Mouse (Mus musculus) liver, embryonic 11.5 days (tissue): Measurements from ENCODE around the gene Otud7a. TPM values are rescaled to one million over a fixed set of nuclear protein-coding genes. Genes with fewer than 3 reads are reported as not detected.

Experiments
- ATAC-seq: fragments of 200-750 bp; cut with Nextera tagmentation; replicated peaks from 2 replicates; pipeline ENCODE4 v1.8.0; 2017; ENCODE audit warnings: moderate number of reproducible peaks, mild to moderate bottlenecking, moderate TSS enrichment, moderate library complexity; ENCODE audit not compliant: low FRiP score
- DNase-seq: peaks from one replicate; pipeline ENCODE4 v3.0.0-alpha.2; 2017; ENCODE audit warnings: low spot score
- H3K27ac ChIP-seq: fragments of 300-500 bp; sonication (generic); 2 replicates; pipeline ENCODE4 v1.5.1; 2014; ENCODE audit warnings: mild to moderate bottlenecking, low read depth, low read length, control low read depth
- H3K27me3 ChIP-seq: fragments of 300-500 bp; sonication (generic); replicated peaks from 2 replicates; pipeline ENCODE4 v1.6.1; 2014; ENCODE audit warnings: low read length, mixed read lengths; ENCODE audit not compliant: control insufficient read depth, insufficient read depth
- H3K36me3 ChIP-seq: fragments of 300-500 bp; sonication (generic); 2 replicates; pipeline ENCODE4 v1.6.1; 2014; ENCODE audit warnings: mild to moderate bottlenecking, low read length, moderate library complexity, mixed read lengths; ENCODE audit not compliant: control insufficient read depth, insufficient read depth
- H3K4me1 ChIP-seq: fragments of 300-500 bp; sonication (generic); replicated peaks from 2 replicates; pipeline ENCODE4 v1.6.1; 2014; ENCODE audit warnings: low read length, mixed read lengths; ENCODE audit not compliant: control insufficient read depth, insufficient read depth
- H3K4me2 ChIP-seq: fragments of 300-500 bp; sonication (generic); 2 replicates; pipeline ENCODE4 v1.6.1; 2014; ENCODE audit warnings: mild to moderate bottlenecking, control low read depth, moderate library complexity
- H3K4me3 ChIP-seq: fragments of 300-500 bp; sonication (generic); 2 replicates; pipeline ENCODE4 v1.5.1; 2014; ENCODE audit warnings: low read depth, low read length, control low read depth
- H3K9ac ChIP-seq: fragments of 300-500 bp; sonication (generic); 2 replicates; pipeline ENCODE4 v1.6.1; 2014; ENCODE audit warnings: low read depth, low read length, control low read depth
- H3K9me3 ChIP-seq: fragments of 300-500 bp; sonication (generic); 2 replicates; pipeline ENCODE4 v1.6.1; 2016; ENCODE audit warnings: low read length, inconsistent platforms, mixed read lengths; ENCODE audit not compliant: control insufficient read depth
- WGBS: fragments of 180-500 bp; shearing (Covaris S2); extraction: QIAGEN DNeasy Blood & Tissue Kit; methylation state at CpG from one replicate; pipeline ENCODE4 v1.1.7; 2014; 5-methylcytosine and 5-hydroxymethylcytosine counted together
- polyA plus RNA-seq: library from polyadenylated mRNA; unstranded; fragments of >200 nt; fragmentation: Nextera tagmentation; extraction: Ambion mirVana; gene quantifications from 2 replicates; pipeline ENCODE4 v1.2.1, GENCODE M21; 2014

Otud7a gene
- polyA plus RNA-seq, 1 experiment from 2014 or later = 0.07 TPM

DNA sequence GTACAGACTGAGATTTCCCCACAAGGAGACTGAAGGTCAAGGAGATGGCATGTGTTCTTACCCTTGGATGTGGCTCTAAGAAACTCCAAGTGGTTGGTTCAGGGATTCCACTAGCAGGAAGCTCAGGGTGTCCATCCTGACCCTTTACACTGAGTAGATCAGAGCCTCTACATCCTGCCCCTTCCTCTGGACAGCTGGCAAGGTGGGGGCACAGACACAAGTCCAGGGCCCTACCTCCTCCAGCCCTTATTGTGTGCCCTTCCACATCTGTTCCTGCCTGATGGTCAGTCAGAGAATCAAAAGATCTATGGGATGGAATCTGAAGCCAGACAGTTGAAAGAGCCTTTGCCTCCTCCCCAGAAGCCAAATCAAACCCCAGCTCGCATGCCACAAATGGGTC lies 293.6 kb downstream of the Otud7a start:
- Histone ChIP-seq H3K27me3 (no peaks in the 10 kb centered on the region), H3K9ac (no peak overlapping the region), H3K4me3 (no peak overlapping the region), H3K27ac (no peak overlapping the region), H3K4me1 (no peaks in the 10 kb centered on the region), H3K9me3 (no peaks in the 10 kb centered on the region), H3K4me2 (no peak overlapping the region), H3K36me3 (no peaks in the 10 kb centered on the region)
- DNase-seq (no peak), ATAC-seq (no peak)
- WGBS = 80% methylated on average over 1 of the region's 1 CpGs

DNA sequence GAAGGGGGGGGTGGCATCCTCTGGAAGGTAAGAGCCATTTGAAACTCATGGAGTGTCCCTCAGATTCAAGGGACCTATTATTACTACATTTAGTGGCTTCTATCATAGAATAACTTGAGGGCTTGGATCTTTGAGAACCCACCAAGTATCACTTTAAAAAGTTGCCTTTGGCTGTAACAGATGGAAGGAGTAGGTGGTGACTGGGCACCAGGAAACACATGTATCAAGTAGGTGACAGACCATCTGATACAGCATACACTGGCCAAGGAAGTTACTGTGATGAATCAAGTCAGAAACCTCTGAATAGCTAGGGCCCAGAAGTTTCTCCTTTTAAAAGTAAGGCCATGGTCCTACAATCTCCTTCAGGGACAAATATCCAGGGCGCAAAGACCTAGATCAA lies 298.6 kb downstream of the Otud7a start:
- DNase-seq = no peak
- Histone ChIP-seq H3K27ac (no peak overlapping the region), H3K4me3 (no peak overlapping the region), H3K9ac (no peak overlapping the region), H3K4me1 (no peaks in the 10 kb centered on the region), H3K27me3 (no peaks in the 10 kb centered on the region), H3K36me3 (no peaks in the 10 kb centered on the region), H3K4me2 (no peak overlapping the region), H3K9me3 (no peaks in the 10 kb centered on the region)
- 94% methylated on average over 1 of the region's 1 CpGs for WGBS
- no peak for ATAC-seq

DNA sequence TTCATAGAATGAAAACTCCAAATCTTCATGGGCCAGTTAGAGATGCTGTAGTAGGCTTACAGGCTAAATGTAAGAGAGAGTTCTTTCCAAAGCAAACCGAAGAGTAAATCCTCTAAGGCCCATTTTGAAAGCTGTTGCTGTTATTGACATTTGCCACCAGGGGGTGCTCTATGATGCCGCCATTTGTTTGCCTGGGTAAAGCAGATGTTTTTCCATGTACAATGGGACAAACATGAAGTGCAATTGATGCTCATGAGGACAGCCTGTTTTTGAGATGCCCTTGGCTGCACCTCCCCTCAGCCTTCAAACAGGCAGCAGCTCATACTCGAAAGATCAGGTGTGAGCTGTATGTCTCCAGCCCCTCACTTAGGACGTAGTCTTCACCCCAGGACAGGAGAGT lies 307.5 kb downstream of the Otud7a start:
- no peak overlapping the region for H3K27ac ChIP-seq
- no peak overlapping the region for H3K4me3 ChIP-seq
- ATAC-seq (no peak), DNase-seq (no peak)
- no peaks in the 10 kb centered on the region for H3K9me3 ChIP-seq
- peaks cover 36% of the 10 kb centered on the region for H3K27me3 ChIP-seq
- H3K9ac ChIP-seq = no peak overlapping the region
- 46% methylated on average over 4 of the region's 4 CpGs for WGBS
- no peak overlapping the region for H3K4me2 ChIP-seq
- H3K4me1 ChIP-seq = no peaks in the 10 kb centered on the region
- H3K36me3 ChIP-seq = no peaks in the 10 kb centered on the region

DNA sequence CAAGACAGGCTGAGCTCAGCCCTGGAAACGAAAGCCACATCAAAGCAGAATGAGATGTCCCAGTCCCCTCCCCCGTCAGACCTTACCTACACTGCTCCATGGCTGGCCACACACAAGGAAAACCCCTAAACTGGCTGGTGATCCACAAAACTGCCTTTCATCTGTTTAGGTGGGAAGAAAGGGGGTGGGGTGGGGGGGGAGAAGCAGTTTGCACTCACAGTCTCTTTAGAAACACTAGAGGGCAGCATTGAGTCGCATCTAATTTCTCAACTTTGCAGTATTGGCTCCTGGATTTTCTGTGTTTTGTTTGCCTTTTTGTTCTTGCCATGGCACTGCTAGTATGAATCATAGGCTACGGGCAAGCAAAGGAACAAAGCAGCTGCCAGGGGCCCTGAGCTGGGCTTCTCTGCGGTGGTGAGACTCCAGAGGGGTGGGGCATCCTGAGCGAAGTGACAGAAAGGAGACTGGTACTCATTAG lies 308.8 kb downstream of the Otud7a start:
- Histone ChIP-seq H3K4me2 (no peak overlapping the region), H3K36me3 (no peaks in the 10 kb centered on the region), H3K9me3 (no peaks in the 10 kb centered on the region), H3K9ac (no peak overlapping the region), H3K27ac (no peak overlapping the region), H3K4me1 (no peaks in the 10 kb centered on the region), H3K27me3 (peaks cover 49% of the 10 kb centered on the region), H3K4me3 (no peak overlapping the region)
- no peak for DNase-seq
- 20% methylated on average over 6 of the region's 6 CpGs for whole genome bisulfite sequencing
- ATAC-seq = 0 out of 2 replicates have a peak, but pooled peaks have one; percentile 15

DNA sequence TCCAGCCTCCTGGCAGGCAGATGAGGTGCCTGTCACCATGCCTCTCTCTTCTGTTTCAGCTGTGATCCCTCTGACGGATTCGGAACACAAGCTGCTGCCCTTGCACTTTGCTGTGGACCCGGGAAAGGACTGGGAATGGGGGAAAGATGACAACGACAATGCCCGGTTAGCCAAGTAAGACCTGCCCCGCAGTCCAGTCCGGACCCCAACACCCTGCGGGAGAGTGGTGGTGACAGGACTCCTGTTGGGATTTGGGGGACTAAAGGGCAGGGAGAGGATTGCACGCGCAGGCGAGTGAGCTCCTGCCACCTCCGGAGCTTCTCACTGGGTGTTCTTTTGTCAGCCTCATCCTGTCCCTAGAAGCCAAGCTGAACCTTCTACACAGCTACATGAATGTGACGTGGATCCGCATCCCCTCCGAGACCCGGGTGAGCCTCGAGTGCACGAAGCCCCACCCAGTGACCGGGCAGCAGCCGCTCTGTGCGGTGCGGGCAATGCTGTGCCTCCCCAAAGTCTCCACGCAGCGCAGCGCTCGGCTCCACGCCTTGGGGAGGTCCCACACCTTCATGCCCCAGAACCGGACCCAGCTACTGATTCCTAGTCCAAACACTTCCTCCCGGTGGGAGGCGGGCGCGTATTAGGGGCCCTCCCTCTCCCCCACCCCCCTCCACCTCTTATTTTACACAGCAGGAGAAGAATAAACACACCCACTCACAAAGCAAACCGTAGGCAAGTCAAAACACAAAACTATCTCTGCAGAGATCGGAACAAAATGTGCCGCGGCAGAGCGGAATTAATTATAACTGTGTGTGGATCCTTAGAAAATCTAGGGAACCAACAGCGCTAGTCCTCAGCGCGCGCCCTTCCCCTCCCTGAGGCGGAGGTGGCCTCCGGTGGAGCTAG lies 310.3 kb downstream of the Otud7a start:
- Histone ChIP-seq H3K27ac (no peak overlapping the region), H3K9me3 (no peaks in the 10 kb centered on the region), H3K9ac (no peak overlapping the region), H3K4me2 (peak overlapping the region; percentile 65), H3K36me3 (no peaks in the 10 kb centered on the region), H3K4me1 (no peaks in the 10 kb centered on the region), H3K27me3 (peaks cover 64% of the 10 kb centered on the region), H3K4me3 (peak overlapping the region; percentile 40)
- no peak for ATAC-seq
- 4% methylated on average over 43 of the region's 43 CpGs for WGBS
- DNase-seq = no peak

DNA sequence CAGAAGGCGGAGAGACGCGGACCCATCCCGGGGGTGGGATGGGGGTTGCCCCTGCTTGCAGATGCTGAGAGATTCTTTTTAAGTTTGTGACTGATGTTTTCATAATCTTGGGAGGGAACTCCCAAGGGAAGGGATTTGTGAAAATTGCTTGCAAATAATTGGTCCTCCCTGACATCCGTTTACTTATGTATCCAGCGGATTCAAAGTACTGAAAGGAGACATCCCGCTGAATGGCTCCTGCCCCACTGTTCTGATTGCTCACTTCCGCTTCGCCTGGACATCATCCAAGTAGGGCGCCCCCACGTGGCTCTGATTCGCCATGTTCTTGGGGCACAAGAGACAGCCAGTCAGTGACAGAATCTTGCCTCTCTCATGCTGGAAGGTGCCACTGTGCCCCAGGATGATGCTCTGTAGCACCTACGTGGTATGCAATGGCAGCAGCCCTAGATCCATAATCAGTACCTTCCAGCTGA lies 311.0 kb downstream of the Otud7a start:
- Histone ChIP-seq H3K4me3 (peak overlapping the region; percentile 40), H3K36me3 (no peaks in the 10 kb centered on the region), H3K27me3 (peaks cover 67% of the 10 kb centered on the region), H3K4me2 (peak overlapping the region; percentile 65), H3K27ac (no peak overlapping the region), H3K9ac (no peak overlapping the region), H3K9me3 (no peaks in the 10 kb centered on the region), H3K4me1 (no peaks in the 10 kb centered on the region)
- 2% methylated on average over 13 of the region's 13 CpGs for WGBS
- ATAC-seq = no peak
- DNase-seq = peak; percentile 70

DNA sequence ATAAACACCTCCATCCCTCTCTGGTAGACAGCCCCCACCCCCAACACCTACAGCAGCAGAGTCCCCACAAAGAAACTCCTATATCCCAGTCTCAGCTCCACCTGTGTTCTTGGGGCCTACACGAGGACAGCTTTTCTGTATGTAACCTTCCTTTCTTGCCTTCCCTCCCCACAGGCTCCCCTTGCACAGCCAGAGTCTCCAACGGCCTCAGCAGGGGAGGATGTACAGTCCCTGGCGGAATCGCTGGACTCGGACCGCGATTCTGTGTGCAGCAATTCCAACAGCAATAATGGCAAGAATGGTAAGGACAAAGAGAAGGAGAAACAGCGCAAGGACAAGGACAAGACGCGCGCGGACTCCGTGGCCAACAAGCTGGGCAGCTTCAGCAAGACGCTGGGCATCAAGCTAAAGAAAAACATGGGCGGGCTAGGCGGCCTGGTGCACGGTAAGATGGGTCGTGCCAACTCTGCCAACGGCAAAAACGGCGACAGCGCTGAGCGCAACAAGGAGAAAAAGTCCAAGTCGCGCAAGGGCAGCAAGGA lies 312.7 kb downstream of the Otud7a start:
- Histone ChIP-seq H3K9ac (no peak overlapping the region), H3K9me3 (no peaks in the 10 kb centered on the region), H3K4me1 (no peaks in the 10 kb centered on the region), H3K36me3 (no peaks in the 10 kb centered on the region), H3K27me3 (peaks cover 75% of the 10 kb centered on the region), H3K4me3 (peak overlapping the region; percentile 44; the same call in 1 of the 2 replicates), H3K4me2 (peak overlapping the region; percentile 59; the same call in 1 of the 2 replicates), H3K27ac (no peak overlapping the region)
- 12% methylated on average over 25 of the region's 25 CpGs for WGBS
- no peak for DNase-seq
- ATAC-seq = no peak

DNA sequence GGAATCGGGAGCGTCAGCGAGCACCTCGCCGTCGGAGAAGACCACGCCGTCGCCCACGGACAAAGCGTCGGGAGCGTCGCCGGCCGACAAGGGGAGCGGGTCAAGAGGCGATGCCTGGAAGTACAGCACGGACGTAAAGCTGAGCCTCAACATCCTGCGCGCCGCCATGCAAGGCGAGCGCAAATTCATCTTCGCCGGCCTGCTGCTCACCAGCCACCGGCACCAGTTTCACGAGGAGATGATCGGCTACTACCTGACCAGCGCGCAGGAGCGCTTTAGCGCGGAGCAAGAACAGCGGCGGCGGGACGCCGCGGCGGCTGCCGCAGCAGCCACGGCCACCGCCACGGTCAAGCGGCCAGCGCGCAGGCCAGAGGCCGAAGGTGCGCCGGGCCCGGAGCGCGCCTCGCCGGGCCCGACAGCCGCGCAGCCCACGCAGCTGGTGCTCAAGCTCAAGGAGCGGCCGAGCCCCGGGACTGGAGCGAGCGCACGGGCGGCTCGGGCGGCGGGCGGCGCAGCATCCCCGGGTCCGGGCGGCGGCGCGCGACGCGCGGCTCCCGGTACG lies 313.2 kb downstream of the Otud7a start:
- DNase-seq (no peak), ATAC-seq (no peak)
- H3K4me3 ChIP-seq = peak overlapping the region; percentile 44
- H3K4me2 ChIP-seq = peak overlapping the region; percentile 59
- no peaks in the 10 kb centered on the region for H3K4me1 ChIP-seq
- no peak overlapping the region for H3K27ac ChIP-seq
- peaks cover 75% of the 10 kb centered on the region for H3K27me3 ChIP-seq
- H3K9me3 ChIP-seq = no peaks in the 10 kb centered on the region
- no peaks in the 10 kb centered on the region for H3K36me3 ChIP-seq
- 1% methylated on average over 64 of the region's 85 CpGs for WGBS
- H3K9ac ChIP-seq = no peak overlapping the region
